Mouse (Mus musculus): Measurements from ENCODE around the gene Six2. TPM values are rescaled to one million over a fixed set of nuclear protein-coding genes. Genes with fewer than 3 reads are reported as not detected.

The Six2 gene
- not detected in 2 replicates for polyA plus RNA-seq (2015; fragmentation: Nextera tagmentation; extraction: Ambion mirVana)

DNA sequence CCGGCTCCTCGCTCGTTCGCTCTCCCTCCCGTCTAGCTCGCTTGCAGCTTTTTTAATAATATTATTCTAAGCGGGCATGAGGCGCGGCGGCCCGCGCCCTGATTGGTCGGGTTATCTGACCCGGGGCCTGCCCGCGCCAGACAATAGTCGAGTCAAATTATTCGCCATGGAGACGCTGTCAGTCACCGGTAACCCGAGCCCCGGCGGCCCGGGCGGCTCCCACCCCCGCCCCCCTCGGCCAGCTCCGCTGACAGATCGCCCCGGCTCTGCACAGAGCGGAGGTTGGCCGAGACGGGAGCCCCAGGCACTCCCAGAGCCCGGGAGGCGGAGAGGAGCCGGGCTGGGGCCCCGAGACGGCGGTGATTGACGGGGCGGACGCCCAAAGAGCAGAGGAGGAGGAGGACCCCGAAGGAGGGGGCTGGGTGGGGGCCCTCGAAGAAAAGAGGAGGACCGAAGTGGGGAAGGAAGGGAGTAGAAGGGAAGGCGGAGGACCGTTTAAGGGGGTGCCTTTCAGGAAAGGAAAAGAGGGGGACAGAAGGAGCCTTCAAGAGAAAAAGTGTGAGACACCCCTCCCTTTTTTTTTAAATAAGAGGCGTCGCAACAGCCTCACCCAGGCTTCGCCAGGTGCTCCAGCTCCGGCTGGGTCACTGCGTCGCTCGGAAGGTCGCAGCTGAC is at the start of gene Six2:
Gene Six2 (minus strand): TSS at position 39 of the 675 bp plus-strand sequence.
- TF ChIP-seq EP300 (IDR thresholded peaks at IDR 0.05; ENCODE audit: low read depth), result no peak
- no peak for TF ChIP-seq CTCF (IDR thresholded peaks at IDR 0.05; ENCODE audit: low read depth)
- ATAC-seq (no peak; the same call in 1 of the 2 replicates), DNase-seq (peak; percentile 25)
- H3K27me3 ChIP-seq (ENCODE audit: insufficient read depth, low read length), result peaks cover 97% of the 10 kb centered on the region
- no peak within 1 kb of the TSS for H3K9ac ChIP-seq (replicated peaks)
- under 1% methylated on average over 53 of the region's 55 CpGs for WGBS (ENCODE audit: insufficient replicate concordance)
- H3K27ac ChIP-seq (ENCODE audit: low read depth), result no peak within 1 kb of the TSS
- H3K36me3 ChIP-seq (replicated peaks; ENCODE audit: insufficient read depth, low read length), result no peaks in the 10 kb centered on the region
- no peaks in the 10 kb centered on the region for H3K9me3 ChIP-seq (ENCODE audit: low read length)
- peak within 1 kb of the TSS; percentile 60 for H3K4me2 ChIP-seq (ENCODE audit: low read depth, low read length)
- H3K4me1 ChIP-seq (ENCODE audit: insufficient read depth), result peaks cover 18% of the 10 kb centered on the region; the same call in 1 of the 2 replicates
- H3K4me3 ChIP-seq (ENCODE audit: low read depth, low read length), result peak within 1 kb of the TSS; percentile 28

DNA sequence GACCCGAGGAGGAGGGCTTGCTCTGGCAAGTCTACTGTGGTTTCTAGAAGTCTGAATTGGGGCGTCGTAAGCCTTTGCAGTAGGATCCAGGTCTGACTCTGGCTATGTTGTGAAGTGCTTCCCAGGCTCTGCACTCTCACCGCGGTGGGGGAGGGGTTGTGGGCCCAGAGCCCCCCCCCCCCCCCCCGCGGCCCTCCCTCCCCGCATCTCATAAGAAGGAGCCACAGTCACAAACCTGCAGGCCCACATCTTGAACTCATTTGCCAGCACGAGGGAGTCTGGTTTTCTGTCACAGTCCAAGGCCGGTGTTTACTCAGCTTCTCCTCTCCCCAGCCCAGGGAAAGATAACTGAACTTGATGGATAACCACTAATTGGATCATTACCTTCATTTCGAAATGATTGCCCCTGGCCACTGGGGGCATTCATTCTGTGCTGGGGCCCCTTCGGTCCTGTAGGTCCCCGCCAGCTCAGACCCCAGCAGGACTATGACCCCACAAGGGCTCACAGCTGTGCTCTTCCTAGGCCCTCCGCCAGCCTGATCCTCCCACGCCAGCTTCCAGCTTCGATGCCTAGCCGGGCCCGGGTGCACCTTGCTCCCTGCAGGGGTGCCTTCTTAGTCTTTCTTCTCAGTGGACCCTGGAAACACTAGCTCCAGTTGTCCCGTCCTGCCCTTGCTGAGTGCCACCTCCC is 49.2 kb upstream of the Six2 start:
- no peaks in the 10 kb centered on the region for H3K4me1 ChIP-seq (ENCODE audit: insufficient read depth)
- no peak overlapping the region for H3K4me3 ChIP-seq (ENCODE audit: low read depth, low read length)
- ATAC-seq, result no peak
- H3K27ac ChIP-seq (ENCODE audit: low read depth), result no peak overlapping the region
- H3K27me3 ChIP-seq (ENCODE audit: insufficient read depth, low read length), result no peaks in the 10 kb centered on the region
- no peak overlapping the region for H3K9ac ChIP-seq (replicated peaks)
- no peaks in the 10 kb centered on the region for H3K9me3 ChIP-seq (ENCODE audit: low read length)
- no peak for DNase-seq
- no peak overlapping the region for H3K4me2 ChIP-seq (ENCODE audit: low read depth, low read length)
- no peaks in the 10 kb centered on the region for H3K36me3 ChIP-seq (replicated peaks; ENCODE audit: insufficient read depth, low read length)
- WGBS (ENCODE audit: insufficient replicate concordance), result 57% methylated on average over 15 of the region's 19 CpGs
- TF ChIP-seq EP300 (IDR thresholded peaks at IDR 0.05; ENCODE audit: low read depth), result no peak

DNA sequence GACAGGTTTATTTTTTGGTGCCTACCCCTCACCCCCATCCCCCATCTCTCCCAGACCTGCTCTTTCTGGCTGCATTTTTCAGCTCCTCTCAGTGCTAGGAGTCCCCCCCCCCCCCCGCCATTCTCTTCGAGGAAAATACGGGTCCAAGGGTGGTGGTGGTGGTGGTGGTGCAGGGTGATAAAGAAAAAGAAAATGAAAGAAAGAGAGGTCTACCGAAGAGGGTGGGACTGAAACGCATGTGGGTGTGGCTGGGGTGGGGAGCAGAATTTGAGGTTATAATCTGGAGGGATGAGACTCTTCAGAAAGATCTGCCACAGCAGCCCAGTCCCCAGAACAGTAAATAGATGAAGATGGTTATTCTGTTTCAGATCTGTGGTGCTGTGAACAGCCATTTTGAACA is 43.3 kb upstream of the Six2 start:
- Histone ChIP-seq H3K9me3 (ENCODE audit: low read length) (no peaks in the 10 kb centered on the region), H3K27ac (ENCODE audit: low read depth) (no peak overlapping the region), H3K4me2 (ENCODE audit: low read depth, low read length) (no peak overlapping the region), H3K36me3 (replicated peaks; ENCODE audit: insufficient read depth, low read length) (no peaks in the 10 kb centered on the region), H3K4me3 (ENCODE audit: low read depth, low read length) (no peak overlapping the region), H3K4me1 (ENCODE audit: insufficient read depth) (no peaks in the 10 kb centered on the region), H3K9ac (replicated peaks) (no peak overlapping the region), H3K27me3 (ENCODE audit: insufficient read depth, low read length) (no peaks in the 10 kb centered on the region)
- ATAC-seq, result no peak
- DNase-seq, result no peak
- 69% methylated on average over 5 of the region's 5 CpGs for WGBS (ENCODE audit: insufficient replicate concordance)
- TF ChIP-seq CTCF (IDR thresholded peaks at IDR 0.05; ENCODE audit: low read depth) (no peak), EP300 (IDR thresholded peaks at IDR 0.05; ENCODE audit: low read depth) (no peak)

DNA sequence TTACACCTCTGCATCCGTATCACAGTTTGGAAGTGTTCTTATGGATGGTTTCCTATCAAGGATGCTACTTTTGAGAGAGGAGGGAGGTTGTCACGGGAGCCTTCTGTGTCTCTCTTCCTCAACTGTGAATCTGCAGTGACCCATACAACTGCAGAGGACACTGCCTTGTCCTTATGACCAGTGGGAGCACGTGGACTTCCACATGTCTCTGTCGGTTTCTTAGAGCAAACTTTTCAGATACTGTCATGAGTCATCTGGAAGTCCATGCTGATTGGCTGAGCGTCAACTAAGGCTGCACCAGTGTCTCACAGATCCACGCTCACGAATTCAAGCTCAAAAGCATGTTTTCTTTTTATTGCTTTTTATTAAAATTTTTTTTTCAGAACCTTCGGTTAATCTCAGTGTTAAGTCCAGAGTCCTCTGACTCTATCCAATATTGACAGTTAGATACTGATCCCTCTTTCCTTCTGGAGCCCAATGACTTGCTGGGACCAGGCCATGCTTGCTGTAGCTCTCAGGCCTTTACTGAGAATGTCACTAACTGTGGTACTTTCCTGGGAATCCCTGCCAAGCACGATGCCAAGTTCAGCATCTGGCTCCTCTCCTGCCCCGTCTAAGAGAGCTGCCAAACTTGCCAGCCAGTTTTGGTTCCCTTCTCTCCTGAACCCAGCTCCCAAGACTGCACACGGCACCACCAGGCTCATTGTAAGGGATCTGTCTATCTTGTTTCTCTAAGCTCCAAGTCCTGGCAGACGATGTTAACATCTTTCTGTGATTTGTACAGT is 42.3 kb upstream of the Six2 start:
- no peaks in the 10 kb centered on the region for H3K36me3 ChIP-seq (replicated peaks; ENCODE audit: insufficient read depth, low read length)
- no peak overlapping the region for H3K9ac ChIP-seq (replicated peaks)
- ATAC-seq (no peak), DNase-seq (no peak)
- no peak overlapping the region for H3K4me3 ChIP-seq (ENCODE audit: low read depth, low read length)
- H3K9me3 ChIP-seq (ENCODE audit: low read length), result no peaks in the 10 kb centered on the region
- H3K4me1 ChIP-seq (ENCODE audit: insufficient read depth), result no peaks in the 10 kb centered on the region
- H3K4me2 ChIP-seq (ENCODE audit: low read depth, low read length), result no peak overlapping the region
- no peak for TF ChIP-seq CTCF (IDR thresholded peaks at IDR 0.05; ENCODE audit: low read depth)
- no peak for TF ChIP-seq EP300 (IDR thresholded peaks at IDR 0.05; ENCODE audit: low read depth)
- H3K27ac ChIP-seq (ENCODE audit: low read depth), result no peak overlapping the region
- WGBS (ENCODE audit: insufficient replicate concordance), result 77% methylated on average over 12 of the region's 12 CpGs
- H3K27me3 ChIP-seq (ENCODE audit: insufficient read depth, low read length), result no peaks in the 10 kb centered on the region

DNA sequence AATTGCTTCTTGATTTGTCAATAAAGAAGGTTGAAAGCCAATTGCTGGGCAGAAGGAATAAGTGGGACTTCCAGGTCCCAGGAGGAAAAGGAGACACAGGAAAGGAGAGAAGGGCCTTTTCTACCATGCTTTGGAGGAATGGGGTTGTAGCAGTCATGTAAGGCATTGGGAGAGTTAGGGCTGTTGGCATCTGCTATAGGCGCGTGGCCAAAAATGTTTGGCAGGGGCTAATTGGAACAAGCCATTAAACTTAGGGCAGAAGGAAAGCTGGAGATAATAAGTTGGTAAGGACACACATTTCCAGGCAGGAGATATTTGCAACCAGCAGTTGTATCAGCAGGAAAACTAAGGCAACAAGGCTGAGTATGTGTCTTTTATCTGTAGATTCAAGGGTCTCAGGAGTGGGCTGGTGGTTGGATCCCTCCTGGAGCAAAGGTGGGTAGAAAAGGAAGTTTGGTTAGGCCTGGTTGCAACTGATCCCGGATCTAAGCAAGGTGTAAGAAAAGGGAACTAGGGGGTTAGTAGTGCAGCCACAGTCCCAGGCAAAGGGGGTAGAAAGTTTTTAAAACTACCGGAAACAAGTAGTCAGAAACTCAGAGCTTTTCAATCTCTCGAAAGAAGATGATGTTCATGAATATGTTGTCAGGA is 40.1 kb upstream of the Six2 start:
- Histone ChIP-seq H3K9me3 (ENCODE audit: low read length) (no peaks in the 10 kb centered on the region), H3K9ac (replicated peaks) (no peak overlapping the region), H3K27me3 (ENCODE audit: insufficient read depth, low read length) (no peaks in the 10 kb centered on the region), H3K27ac (ENCODE audit: low read depth) (no peak overlapping the region), H3K4me2 (ENCODE audit: low read depth, low read length) (no peak overlapping the region), H3K4me1 (ENCODE audit: insufficient read depth) (no peaks in the 10 kb centered on the region), H3K36me3 (replicated peaks; ENCODE audit: insufficient read depth, low read length) (no peaks in the 10 kb centered on the region), H3K4me3 (ENCODE audit: low read depth, low read length) (no peak overlapping the region)
- WGBS (ENCODE audit: insufficient replicate concordance), result 59% methylated on average over 5 of the region's 5 CpGs
- TF ChIP-seq EP300 (IDR thresholded peaks at IDR 0.05; ENCODE audit: low read depth), result no peak
- TF ChIP-seq CTCF (IDR thresholded peaks at IDR 0.05; ENCODE audit: low read depth), result no peak
- ATAC-seq, result no peak
- DNase-seq, result no peak

DNA sequence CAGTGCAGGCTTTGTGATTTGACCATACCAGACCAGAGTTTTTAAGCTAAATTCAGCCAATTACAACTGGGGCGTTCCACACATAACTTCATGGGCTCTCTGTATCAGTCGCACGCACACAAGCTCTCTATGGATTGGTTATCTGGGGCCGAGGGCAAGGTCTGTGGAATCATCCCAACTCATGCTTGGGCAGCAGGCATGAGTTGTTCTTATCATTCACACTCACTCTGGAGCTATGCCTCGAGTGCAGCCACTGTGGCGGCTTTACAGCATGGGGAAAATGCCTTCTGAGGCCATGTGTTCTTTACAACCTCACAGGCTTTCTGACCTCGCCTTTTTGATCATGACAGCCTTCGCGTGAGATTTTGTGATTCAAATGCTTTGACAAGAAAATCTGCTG is 37.9 kb upstream of the Six2 start:
- DNase-seq, result no peak
- no peak overlapping the region for H3K27ac ChIP-seq (ENCODE audit: low read depth)

More for the DNA sequence above, 37.9 kb upstream of the Six2 start:
- Histone ChIP-seq H3K4me3 (ENCODE audit: low read depth, low read length) (no peak overlapping the region), H3K4me1 (ENCODE audit: insufficient read depth) (no peaks in the 10 kb centered on the region), H3K9me3 (ENCODE audit: low read length) (no peaks in the 10 kb centered on the region), H3K4me2 (ENCODE audit: low read depth, low read length) (no peak overlapping the region), H3K27me3 (ENCODE audit: insufficient read depth, low read length) (no peaks in the 10 kb centered on the region), H3K9ac (replicated peaks) (no peak overlapping the region), H3K36me3 (replicated peaks; ENCODE audit: insufficient read depth, low read length) (no peaks in the 10 kb centered on the region)
- no peak for TF ChIP-seq EP300 (IDR thresholded peaks at IDR 0.05; ENCODE audit: low read depth)
- no peak for TF ChIP-seq CTCF (IDR thresholded peaks at IDR 0.05; ENCODE audit: low read depth)
- ATAC-seq, result no peak
- WGBS (ENCODE audit: insufficient replicate concordance), result 82% methylated on average over 9 of the region's 9 CpGs
